Mouse (Mus musculus): Measurements from ENCODE around the gene Gna13. TPM values are rescaled to one million over a fixed set of nuclear protein-coding genes. Genes with fewer than 3 reads are reported as not detected.

Gna13 gene
- total RNA-seq, 2 experiments from 2014 or later: 25.6 to 27.8 TPM

DNA sequence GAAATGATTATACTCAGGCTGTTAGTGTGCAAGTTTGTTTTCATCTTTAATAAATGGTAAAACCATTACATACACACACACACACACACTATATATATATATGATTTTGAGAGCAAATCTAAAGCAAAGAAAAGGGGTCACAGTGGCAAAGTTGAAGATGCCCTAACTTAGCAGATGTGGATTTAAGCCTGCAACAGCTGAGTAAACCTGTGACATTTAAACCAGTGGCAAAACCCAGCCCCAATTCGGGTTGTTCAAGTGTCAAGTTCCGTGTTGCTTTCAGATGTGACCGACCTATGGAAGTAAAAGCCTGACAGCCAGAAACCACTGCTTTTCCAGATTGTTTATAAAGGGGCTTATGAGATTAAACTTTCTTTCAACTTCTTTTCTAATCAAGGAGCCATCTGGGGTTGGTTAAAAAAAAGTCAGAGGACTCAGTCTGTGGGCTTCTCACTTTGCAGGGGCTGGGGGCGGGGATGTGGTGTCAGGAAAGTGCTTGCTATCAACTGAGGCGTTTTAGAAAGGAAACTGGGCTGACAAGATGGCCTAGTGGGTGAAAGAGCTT lies 79.6 kb downstream of the Gna13 start:
- no peak for TF ChIP-seq CTCF (IDR thresholded peaks at IDR 0.05)
- Histone ChIP-seq H3K4me3 (no peak overlapping the region), H3K27ac (no peak overlapping the region)
- intact Hi-C loops (cut with DNase I): no loop called here
- DNase-seq: no peak

- H3K4me3 ChIP-seq: no peak overlapping the region
Observed at GRCm38 (mm10) chr11:109443468-109444263, 81.0 kb downstream of the Gna13 start.

DNA sequence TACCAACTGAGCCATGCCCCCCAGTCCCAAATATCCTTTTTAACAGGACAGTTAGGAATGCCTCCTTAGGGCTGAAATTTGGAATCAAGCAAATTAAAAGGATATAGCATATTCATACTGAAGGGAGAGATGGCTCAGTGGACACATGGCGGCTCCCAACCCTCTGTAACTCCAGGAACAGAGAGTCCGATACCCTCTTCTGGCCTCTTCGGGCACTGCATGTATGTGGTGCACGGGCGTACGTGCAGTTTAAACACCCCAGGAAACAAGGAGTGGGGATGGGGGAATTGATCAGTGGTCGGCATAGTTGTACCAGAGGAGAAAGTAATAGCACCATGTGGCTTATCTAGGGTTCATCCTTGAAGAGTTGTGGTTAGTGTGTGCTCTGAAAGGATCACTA lies 82.0 kb downstream of the Gna13 start:
- peak; percentile 37 for DNase-seq
- no peak overlapping the region for H3K4me3 ChIP-seq
- TF ChIP-seq CTCF (IDR thresholded peaks at IDR 0.05): peak; percentile 57
- intact Hi-C loops (cut with DNase I): loop anchor here (2.0 kb wide), 1 partner anchor 416 kb away; no protein-coding TSS in a partner anchor
- H3K27ac ChIP-seq: no peak overlapping the region

More at GRCm38 (mm10) chr11:109443468-109444263, 81.0 kb downstream of the Gna13 start:
- no peak for DNase-seq
- intact Hi-C loops (cut with DNase I): loop anchor here (2.0 kb wide), 1 partner anchor 417 kb away; no protein-coding TSS in a partner anchor
- TF ChIP-seq CTCF (IDR thresholded peaks at IDR 0.05): no peak
- H3K27ac ChIP-seq: no peak overlapping the region

GRCm38 (mm10) chr11:109445438-109446035 lies 82.9 kb downstream of the Gna13 start:
- intact Hi-C loops (cut with DNase I): loop anchor here (1.0 to 5.0 kb wide), 5 partner anchors 117 to 415 kb away; no protein-coding TSS in a partner anchor
- peak; percentile 76 for TF ChIP-seq CTCF (IDR thresholded peaks at IDR 0.05)
- Histone ChIP-seq H3K27ac (no peak overlapping the region), H3K4me3 (no peak overlapping the region)
- no peak for DNase-seq

Other genes with a start within 250 kb of the Gna13 start
- gene E030025P04Rik, start 218.5 kb upstream of the Gna13 start, total RNA-seq (2021): not detected
- gene Rgs9, start 64.7 kb upstream of the Gna13 start, total RNA-seq (2021): under 1 TPM; 0.13 to 0.20 TPM
- not detected for gene 9930022D16Rik, start 51.1 kb downstream of the Gna13 start, total RNA-seq (2021)
- gene Amz2, start 63.1 kb downstream of the Gna13 start, total RNA-seq (2021): 10 to 100 TPM; 70.4 to 71.7 TPM
- gene Arsg, start 110.5 kb downstream of the Gna13 start, total RNA-seq (2021): under 1 TPM; 0.84 to 0.86 TPM
- gene Slc16a6, start 110.8 kb downstream of the Gna13 start, total RNA-seq (2021): 1 to 10 TPM; 7.4 to 9.2 TPM
- gene Wipi1, start 249.1 kb downstream of the Gna13 start, total RNA-seq (2021): 10 to 100 TPM; 53.0 to 60.8 TPM

Measured in gastrocnemius, adult 2 months (tissue).